Mouse (Mus musculus) thymus, adult 2 months (tissue): Measurements from ENCODE around the gene Cenps.

Experiments used
- CTCF ChIP-seq: fragments of 200-500 bp; IDR thresholded peaks from 2 replicates; pipeline ENCODE4 v1.5.1; 2012; ENCODE audit warnings: mild to moderate bottlenecking, control low read depth, low read length, moderate library complexity, borderline replicate concordance; ENCODE audit not compliant: control insufficient read depth, poor library complexity, insufficient read depth; ENCODE audit errors: extremely low read depth
- POLR2A ChIP-seq: fragments of 200-500 bp; IDR thresholded peaks from 2 replicates; pipeline ENCODE4 v1.6.1; 2012; ENCODE audit warnings: mild to moderate bottlenecking, low read length, control low read depth, moderate library complexity; ENCODE audit not compliant: control insufficient read depth, poor library complexity, insufficient read depth; ENCODE audit errors: extremely low read depth

DNA sequence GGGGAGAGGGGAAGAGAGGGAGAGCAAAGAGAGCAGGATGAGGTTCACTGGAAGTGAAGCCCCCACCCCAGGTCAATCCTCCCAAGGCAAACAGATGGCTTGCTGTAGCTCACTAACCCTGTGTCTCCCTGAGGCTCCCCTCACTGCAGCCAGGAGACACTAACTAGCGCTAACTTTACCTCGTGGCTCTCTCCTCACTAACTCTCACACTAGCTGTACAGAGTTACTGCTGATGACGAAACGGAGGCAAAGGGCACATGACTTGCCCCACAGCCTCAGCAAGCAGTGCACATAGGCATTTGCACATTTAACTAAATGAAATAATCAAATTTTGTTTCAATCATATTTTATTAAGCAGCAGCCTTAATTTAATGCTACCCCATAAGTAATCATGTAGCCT, 59.2 kb downstream of the Cenps start:
- TF ChIP-seq CTCF (no peak), POLR2A (no peak)
